9 mouse cellular contexts compared by ENCODE assay signal in genomic region chr14:74764191-74764918, GRCm38 (mm10). TPM values are rescaled to one million over a fixed set of nuclear protein-coding genes. Genes with fewer than 3 reads are reported as not detected.
DNase-seq lines count a peak whose midpoint lies in the region; ATAC-seq lines count a peak whose summit lies in the region.
"Had no signal": no experiment of that assay in that cellular context is flagged by ENCODE, and none has a peak within 500 bp of the region (broad histone marks: within the 10 kb centered on the region; RNA-seq: fewer than 3 reads in every experiment).

No protein-coding gene starts in this region.

- intact Hi-C loops in left cerebral cortex, postnatal 36 days (cut with DNase I): loop anchor here (1.0 to 2.0 kb wide), 2 partner anchors 184 to 226 kb away; no protein-coding TSS in a partner anchor

- H3K4me3 ChIP-seq in neural tube, embryonic 15.5 days (replicated peaks): no peak overlapping the region
- no peak overlapping the region for H3K4me3 ChIP-seq in neural tube, embryonic 14.5 days (ENCODE audit: low read depth, low read length)
- H3K4me3 ChIP-seq: embryonic facial prominence, embryonic 15.5 days had no signal

- H3K9me3 ChIP-seq in neural tube, embryonic 15.5 days (replicated peaks): no peaks in the 10 kb centered on the region
- no peaks in the 10 kb centered on the region for H3K9me3 ChIP-seq in neural tube, embryonic 14.5 days (ENCODE audit: control insufficient read depth, low read length)
- H3K9me3 ChIP-seq: embryonic facial prominence, embryonic 15.5 days had no signal

- no peak overlapping the region for H3K27ac ChIP-seq in neural tube, embryonic 15.5 days (replicated peaks)
- H3K27ac ChIP-seq in neural tube, embryonic 14.5 days (ENCODE audit: low read depth, low read length): no peak overlapping the region
- H3K27ac ChIP-seq: embryonic facial prominence, embryonic 15.5 days had no signal

- 60% methylated on average over 10 of the region's 10 CpGs for WGBS in neural tube, embryonic 15.5 days
- 62% methylated on average over 10 of the region's 10 CpGs for WGBS in neural tube, embryonic 14.5 days

- no peak for ATAC-seq in neural tube, embryonic 15.5 days (ENCODE audit: low FRiP score)
- peak; percentile 46 for ATAC-seq in inflammation-experienced regulatory T-cells, adult 6 months
- ATAC-seq in neural tube, embryonic 14.5 days (ENCODE audit: low read depth): peak; percentile 65; the same call in 1 of the 2 replicates

- no peaks in the 10 kb centered on the region for H3K4me1 ChIP-seq in neural tube, embryonic 15.5 days
- H3K4me1 ChIP-seq in neural tube, embryonic 14.5 days (ENCODE audit: control insufficient read depth, insufficient read depth, low read length): no peaks in the 10 kb centered on the region
- H3K4me1 ChIP-seq: embryonic facial prominence, embryonic 15.5 days had no signal

- H3K4me2 ChIP-seq in neural tube, embryonic 15.5 days: no peak overlapping the region
- no peak overlapping the region for H3K4me2 ChIP-seq in neural tube, embryonic 14.5 days (ENCODE audit: low read depth, low read length)
- H3K4me2 ChIP-seq: embryonic facial prominence, embryonic 15.5 days had no signal

- peak; percentile 79 for DNase-seq in neural tube, embryonic 10.5 days (ENCODE audit: extremely low spot score, low spot score)
- DNase-seq in cerebellum, postnatal 10 days: peak; percentile 90 to 93
- peak; percentile 85 for DNase-seq in gastrocnemius, postnatal 10 days
- peak; percentile 49 to 64 for DNase-seq in left cerebral cortex, postnatal 36 days (ENCODE audit: low spot score in 2 of 2)
- DNase-seq in testis, postnatal 14 days (ENCODE audit: low spot score): peak; percentile 38

- H3K9ac ChIP-seq in neural tube, embryonic 15.5 days (replicated peaks): no peak overlapping the region
- H3K9ac ChIP-seq in neural tube, embryonic 14.5 days (replicated peaks; ENCODE audit: low read depth, low read length): no peak overlapping the region
- H3K9ac ChIP-seq: embryonic facial prominence, embryonic 15.5 days had no signal

- H3K36me3 ChIP-seq in neural tube, embryonic 15.5 days: peaks cover 10% of the 10 kb centered on the region
- H3K36me3 ChIP-seq in neural tube, embryonic 14.5 days (ENCODE audit: control insufficient read depth, insufficient read depth, low read length): 0 out of 2 replicates have a peak, but pooled peaks cover 4% of the 10 kb centered on the region

- no peaks in the 10 kb centered on the region for H3K27me3 ChIP-seq in neural tube, embryonic 15.5 days (replicated peaks)
- H3K27me3 ChIP-seq in neural tube, embryonic 14.5 days (ENCODE audit: control insufficient read depth, insufficient read depth, low read length): no peaks in the 10 kb centered on the region
- H3K27me3 ChIP-seq: embryonic facial prominence, embryonic 15.5 days had no signal

RNA-seq across cellular contexts. Expression of gene Esd, which starts 32.3 kb away (rescaled TPM):
- 225 and 226 TPM in 2 replicates for polyA plus RNA-seq in neural tube, embryonic 15.5 days (2015; fragmentation: Nextera tagmentation; extraction: Ambion mirVana)
- 100 to 1,000 TPM in 1 of 2 experiments, 10 to 100 TPM in 1; 99.5 to 108 TPM for total RNA-seq in gastrocnemius, postnatal 10 days (2021)
- 100 to 1,000 TPM; 198 to 289 (median 230) TPM for polyA plus RNA-seq in inflammation-experienced regulatory T-cells, adult 6 months (2017; shearing (Covaris generic))
- 10 to 100 TPM; 79.2 to 96.8 TPM for total RNA-seq in left cerebral cortex, postnatal 36 days (2021)
- 232 and 247 TPM in 2 replicates for polyA plus RNA-seq in neural tube, embryonic 14.5 days (2014; fragmentation: Nextera tagmentation; extraction: Ambion mirVana)

Comparison
In these comparisons a context has a peak if more than half of its experiments do, and no peak if none do; other contexts are left out.
1. DNase-seq: peak in every context shown above with its lines; median percentile 92 in cerebellum, postnatal 10 days; 85 in gastrocnemius, postnatal 10 days; 79 in neural tube, embryonic 10.5 days; 56 in left cerebral cortex, postnatal 36 days; 38 in testis, postnatal 14 days.